Mouse (Mus musculus) retina, adult 2 months (tissue): ENCODE results near the gene Aurkaip1.
"Not testable (repeated sequence)": the region's sequence is repeated elsewhere in the genome, so short reads cannot be mapped to it uniquely, and the experiment has no call there.

Source experiments
- DNase-seq: peaks from one replicate; pipeline ENCODE4 v3.0.0-alpha.2; 2012; ENCODE audit warnings: low read depth, low spot score

The Aurkaip1 gene

GRCm38 (mm10) chr4:155831205-155831766 is at the start of gene Aurkaip1:
Gene Aurkaip1, plus strand, starts transcription at chr4:155831272.
- DNase-seq: peak; percentile 90

- DNase-seq: no peak
These were observed 47.5 kb upstream of the Aurkaip1 start for GRCm38 (mm10) chr4:155783486-155784080.

DNA sequence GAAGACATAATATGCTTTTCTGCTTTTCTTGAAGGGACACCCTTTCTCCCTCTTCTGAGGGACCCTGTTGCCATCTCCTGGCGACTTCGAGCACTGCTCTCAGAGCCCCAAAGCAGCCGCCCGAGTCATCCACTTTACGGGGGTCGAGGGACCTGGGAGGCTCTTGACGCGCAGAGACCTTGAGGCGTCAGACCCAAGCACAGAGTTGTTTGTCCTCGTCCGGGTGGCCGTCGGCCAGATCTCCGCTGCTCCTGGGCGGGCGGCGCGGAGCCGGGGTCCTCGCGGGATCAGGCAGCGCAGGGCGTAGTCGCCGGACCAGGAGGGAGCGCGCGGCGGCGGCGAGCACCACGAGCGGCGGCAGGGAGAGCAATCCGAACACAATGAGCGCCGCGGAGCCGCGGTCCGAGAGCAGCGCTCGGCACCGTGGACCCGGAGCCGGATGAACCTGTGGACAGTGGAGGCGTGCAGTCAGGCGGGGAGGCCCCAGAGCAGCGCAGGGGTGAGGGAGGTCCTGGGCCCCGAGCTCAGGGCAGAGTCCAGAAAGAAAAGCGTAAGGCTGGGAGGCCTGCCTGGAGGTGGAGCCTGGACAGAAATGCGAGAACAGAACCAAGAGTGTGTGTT is 46.9 kb upstream of the Aurkaip1 start:
- peak; percentile 56 for DNase-seq

GRCm38 (mm10) chr4:155785246-155785645 is 45.8 kb upstream of the Aurkaip1 start:
- no peak for DNase-seq

DNA sequence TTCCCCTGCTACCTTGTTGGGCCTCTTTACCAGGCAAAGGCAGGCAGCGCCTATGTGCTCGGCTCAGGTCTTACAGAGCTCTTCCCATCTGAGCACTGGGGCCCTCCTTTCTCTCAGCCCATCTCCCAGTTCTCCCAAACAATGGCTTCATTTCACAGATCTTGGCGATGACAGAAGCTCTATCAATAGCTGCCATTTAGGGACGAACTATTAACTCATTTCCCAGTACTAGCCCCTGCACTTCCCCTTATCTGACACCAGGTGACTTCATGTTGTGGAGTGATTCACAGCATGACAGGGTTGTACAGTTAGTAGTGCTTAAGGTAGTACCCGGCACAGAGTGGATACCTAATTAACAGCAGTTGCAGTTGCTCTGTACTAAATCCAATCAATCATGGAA is 45.3 kb upstream of the Aurkaip1 start, which contains the start of gene Tmem88b:
Gene Tmem88b, minus strand, starts transcription at position 56 of the 400 bp plus-strand sequence.
- DNase-seq: no peak

GRCm38 (mm10) chr4:155788300-155788699 is 42.8 kb upstream of the Aurkaip1 start:
- no peak for DNase-seq

- not testable (repeated sequence) for DNase-seq
These were observed 42.2 kb upstream of the Aurkaip1 start for GRCm38 (mm10) chr4:155788833-155789232.

DNA sequence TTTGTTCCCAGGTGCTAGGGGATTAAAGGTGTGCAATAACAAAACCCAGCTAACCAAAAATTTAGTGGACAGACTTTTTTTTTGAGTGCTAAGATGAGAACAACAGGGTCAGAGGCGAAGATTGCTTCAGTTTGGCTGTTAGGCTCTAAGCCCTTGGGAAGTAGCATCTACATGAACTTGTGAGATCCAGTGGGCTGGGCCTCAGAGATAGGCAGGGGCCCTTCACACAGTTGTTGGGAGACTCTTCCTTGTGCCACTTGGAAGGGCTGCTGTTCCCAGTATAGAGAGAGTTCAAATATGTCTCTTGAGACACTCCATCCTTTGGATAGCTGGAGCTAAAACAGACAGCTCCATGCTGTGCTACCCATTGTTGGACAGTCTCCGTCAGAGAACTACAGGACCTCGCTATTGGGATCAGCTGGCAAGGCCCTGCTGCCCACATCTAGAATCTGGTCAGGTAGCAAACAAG is 41.0 kb upstream of the Aurkaip1 start, which contains the start of gene Ankrd65:
Gene Ankrd65, plus strand, starts transcription at position 419 of the 469 bp plus-strand sequence.
- DNase-seq: no peak

- no peak for DNase-seq
These were observed 40.4 kb upstream of the Aurkaip1 start for GRCm38 (mm10) chr4:155790650-155791161.

GRCm38 (mm10) chr4:155791240-155791933 is 39.7 kb upstream of the Aurkaip1 start:
- DNase-seq: no peak

DNA sequence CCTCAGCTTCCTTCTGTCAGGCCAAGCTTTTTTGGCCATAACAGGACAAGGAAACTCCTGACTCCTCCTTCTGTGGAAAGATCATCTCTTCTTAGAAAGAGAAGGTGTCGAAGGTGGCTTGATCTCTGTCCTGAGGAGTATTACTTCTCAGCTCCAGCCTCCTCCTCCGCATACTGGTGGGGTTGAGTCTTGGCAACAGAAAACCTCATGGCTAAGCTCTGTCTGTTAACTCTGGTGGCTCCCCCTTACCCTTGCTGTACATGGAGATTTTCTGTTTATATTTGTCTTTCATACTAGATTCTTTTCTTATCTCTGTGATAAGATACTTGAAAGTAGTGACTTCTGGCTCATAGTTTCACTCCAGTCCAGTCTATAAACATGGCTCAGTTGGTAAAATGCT is 37.3 kb upstream of the Aurkaip1 start:
- no peak for DNase-seq

- DNase-seq: no peak
These were observed 29.0 kb upstream of the Aurkaip1 start for GRCm38 (mm10) chr4:155802075-155802474.

DNA sequence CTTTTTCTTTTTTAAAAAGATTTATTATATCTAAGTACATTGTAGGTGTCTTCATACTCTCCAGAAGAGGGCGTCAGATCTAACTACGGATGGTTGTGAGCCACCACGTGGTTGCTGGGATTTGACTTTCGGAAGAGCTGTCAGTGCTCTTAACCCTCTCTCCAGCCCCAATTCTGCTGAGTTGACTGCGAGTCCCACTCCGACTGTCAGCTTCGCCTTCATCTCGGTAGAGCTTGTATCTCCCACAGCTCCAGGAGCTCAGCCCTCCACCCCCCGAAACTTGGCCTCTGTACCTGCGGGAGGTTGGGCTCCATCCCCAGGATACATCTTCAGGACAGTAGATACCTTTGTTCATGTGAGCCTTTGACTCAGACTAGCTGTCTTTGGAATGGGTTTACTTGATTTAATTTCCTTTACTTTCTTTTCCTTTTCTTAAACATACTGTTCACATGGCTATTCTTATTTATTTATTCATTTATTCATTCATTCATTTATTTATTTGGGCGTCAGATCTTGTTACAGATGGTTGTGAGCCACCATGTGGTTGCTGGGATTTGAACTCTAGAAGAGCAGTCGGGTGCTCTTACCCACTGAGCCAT is 28.2 kb upstream of the Aurkaip1 start, which contains the start of gene Mrpl20:
Gene Mrpl20, plus strand, starts transcription at position 138 of the 599 bp plus-strand sequence.
- DNase-seq: no peak

GRCm38 (mm10) chr4:155803340-155804041 is 27.6 kb upstream of the Aurkaip1 start:
- peak; percentile 91 for DNase-seq

DNA sequence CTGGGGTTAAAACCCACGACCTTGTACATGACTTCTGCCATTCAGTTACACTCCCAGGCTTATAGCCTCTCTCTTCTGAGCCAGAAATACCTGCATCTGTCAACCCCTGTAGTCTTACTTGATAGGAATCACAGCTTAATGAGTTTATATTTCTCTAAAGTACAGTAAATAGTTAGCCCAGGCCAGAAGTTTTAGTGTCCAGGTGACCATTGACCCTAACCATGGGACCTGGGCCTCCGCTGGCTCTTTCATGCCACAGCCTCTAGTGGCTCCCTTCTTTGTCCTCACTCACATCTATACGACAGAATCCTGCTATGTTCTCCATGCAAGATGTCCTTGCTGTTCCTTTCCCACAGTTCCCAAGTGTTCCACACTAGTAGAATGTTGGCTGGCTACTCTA is 23.2 kb upstream of the Aurkaip1 start:
- DNase-seq: no peak

- peak; percentile 90 for DNase-seq
These were observed 19.0 kb upstream of the Aurkaip1 start, which contains the start of gene Ccnl2 for GRCm38 (mm10) chr4:155811929-155812664. Gene Ccnl2, plus strand, starts transcription at chr4:155812489.

- no peak for DNase-seq
These were observed 18.3 kb upstream of the Aurkaip1 start for GRCm38 (mm10) chr4:155812665-155813181.

DNA sequence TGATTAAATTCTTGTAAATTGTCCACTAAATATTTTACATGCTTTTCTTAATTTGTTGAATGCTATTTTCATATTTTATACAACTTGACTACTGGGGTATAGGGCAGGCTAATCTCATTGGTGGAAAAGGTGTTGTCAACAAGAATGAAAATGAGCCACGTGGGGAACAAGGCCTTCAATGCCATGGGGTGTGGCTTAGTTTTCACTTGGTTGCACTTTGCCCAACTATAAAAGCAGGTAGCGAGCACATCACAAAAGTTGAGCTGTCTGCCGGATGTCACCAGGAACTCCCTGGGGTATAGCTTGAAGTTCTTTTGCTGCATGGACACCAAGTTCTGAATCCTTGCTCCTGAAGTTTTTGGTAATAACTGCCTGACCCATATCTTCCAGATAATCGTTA is 13.5 kb upstream of the Aurkaip1 start:
- no peak for DNase-seq

GRCm38 (mm10) chr4:155821025-155821424 is 10.0 kb upstream of the Aurkaip1 start:
- no peak for DNase-seq

DNA sequence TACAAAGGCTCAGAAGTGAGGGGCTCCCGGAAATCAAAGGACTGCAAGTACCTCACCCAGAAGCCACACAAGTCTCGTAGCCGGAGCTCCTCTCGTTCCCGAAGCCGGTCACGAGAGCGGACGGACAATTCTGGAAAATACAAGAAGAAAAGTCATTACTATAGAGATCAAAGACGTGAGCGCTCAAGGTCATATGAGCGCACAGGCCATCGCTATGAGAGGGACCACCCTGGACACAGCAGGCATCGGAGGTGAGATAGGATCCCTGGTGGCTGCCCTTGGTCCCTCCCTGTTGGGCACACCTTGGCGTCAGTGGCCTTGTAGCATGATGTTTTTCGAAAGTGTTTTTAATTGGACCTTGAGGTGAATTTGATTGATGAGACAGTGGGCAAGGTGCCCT is 7.6 kb upstream of the Aurkaip1 start:
- DNase-seq: no peak
